Comparison of ENCODE assay signal across 8 mouse cellular contexts in genomic region chr11:60210305-60210724, GRCm38 (mm10). TPM values are rescaled to one million over a fixed set of nuclear protein-coding genes. Genes with fewer than 3 reads are reported as not detected.
A peak's percentile ranks its signal among the peaks of the same experiment; 100 is the strongest.
DNase-seq lines count a peak whose midpoint lies in the region; ATAC-seq lines count a peak whose summit lies in the region.

No protein-coding gene starts in this region.

- H3K27me3 ChIP-seq in embryonic facial prominence, embryonic 14.5 days (replicated peaks; ENCODE audit: control insufficient read depth, insufficient read depth, low read length) = no peaks in the 10 kb centered on the region
- H3K27me3 ChIP-seq in limb, embryonic 13.5 days = no peaks in the 10 kb centered on the region
- H3K27me3 ChIP-seq in midbrain, embryonic 15.5 days (replicated peaks) = no peaks in the 10 kb centered on the region

- H3K4me1 ChIP-seq in embryonic facial prominence, embryonic 14.5 days (ENCODE audit: control insufficient read depth, insufficient read depth, low read length) = peaks cover 41% of the 10 kb centered on the region
- peaks cover 79% of the 10 kb centered on the region for H3K4me1 ChIP-seq in limb, embryonic 13.5 days
- H3K4me1 ChIP-seq in midbrain, embryonic 15.5 days = peaks cover 65% of the 10 kb centered on the region

- peak overlapping the region; percentile 60 for H3K9ac ChIP-seq in embryonic facial prominence, embryonic 14.5 days (ENCODE audit: low read depth, low read length)
- H3K9ac ChIP-seq in limb, embryonic 13.5 days = peak overlapping the region; percentile 66
- peak overlapping the region; percentile 40 for H3K9ac ChIP-seq in midbrain, embryonic 15.5 days

- H3K4me3 ChIP-seq in embryonic facial prominence, embryonic 14.5 days (ENCODE audit: low read depth, low read length) = peak overlapping the region; percentile 47
- peak overlapping the region; percentile 44 for H3K4me3 ChIP-seq in limb, embryonic 13.5 days
- H3K4me3 ChIP-seq in midbrain, embryonic 15.5 days = peak overlapping the region; percentile 45

- H3K4me2 ChIP-seq in embryonic facial prominence, embryonic 14.5 days (ENCODE audit: low read depth, low read length) = peak overlapping the region; percentile 83
- H3K4me2 ChIP-seq in limb, embryonic 13.5 days (replicated peaks) = peak overlapping the region; percentile 84
- H3K4me2 ChIP-seq in midbrain, embryonic 15.5 days = peak overlapping the region; percentile 61

- peaks cover 19% of the 10 kb centered on the region for H3K36me3 ChIP-seq in embryonic facial prominence, embryonic 14.5 days (ENCODE audit: control insufficient read depth, insufficient read depth, low read length)
- peaks cover 24% of the 10 kb centered on the region for H3K36me3 ChIP-seq in limb, embryonic 13.5 days
- no peaks in the 10 kb centered on the region for H3K36me3 ChIP-seq in midbrain, embryonic 15.5 days (replicated peaks)

- H3K9me3 ChIP-seq in embryonic facial prominence, embryonic 14.5 days (ENCODE audit: control insufficient read depth, low read length) = no peaks in the 10 kb centered on the region
- no peaks in the 10 kb centered on the region for H3K9me3 ChIP-seq in limb, embryonic 13.5 days
- no peaks in the 10 kb centered on the region for H3K9me3 ChIP-seq in midbrain, embryonic 15.5 days

- WGBS in embryonic facial prominence, embryonic 14.5 days = 0% methylated on average over 38 of the region's 47 CpGs
- 2% methylated on average over 47 of the region's 47 CpGs for WGBS in limb, embryonic 13.5 days
- under 1% methylated on average over 47 of the region's 47 CpGs for WGBS in midbrain, embryonic 15.5 days

- no peak for ATAC-seq in cerebellum, adult (ENCODE audit: insufficient number of reproducible peaks, low FRiP score, low TSS enrichment)
- peak; percentile 91 for ATAC-seq in embryonic facial prominence, embryonic 14.5 days (ENCODE audit: low read depth)
- peak; percentile 91 for ATAC-seq in limb, embryonic 13.5 days (ENCODE audit: low FRiP score, low read depth)
- ATAC-seq in midbrain, embryonic 15.5 days (replicated peaks) = peak; percentile 77

- DNase-seq in cerebellum, adult 11 months = peak; percentile 76
- peak; percentile 97 for DNase-seq in embryonic facial prominence, embryonic 14.5 days (ENCODE audit: low spot score)
- DNase-seq in heart, adult 8-10 months (ENCODE audit: low spot score) = peak; percentile 88
- DNase-seq in kidney, adult 8-10 months = peak; percentile 96
- DNase-seq in spleen, adult 18-20 months = peak; percentile 91 to 95

- H3K27ac ChIP-seq in embryonic facial prominence, embryonic 14.5 days (replicated peaks; ENCODE audit: low read depth, low read length) = peak overlapping the region; percentile 83
- peak overlapping the region; percentile 87 for H3K27ac ChIP-seq in limb, embryonic 13.5 days
- peak overlapping the region; percentile 77 for H3K27ac ChIP-seq in midbrain, embryonic 15.5 days

RNA-seq across cellular contexts. Expression of gene Srebf1, which starts 12.1 kb away (rescaled TPM):
- 58.3 and 67.6 TPM in 2 replicates for polyA plus RNA-seq in embryonic facial prominence, embryonic 14.5 days (2014; fragmentation: Nextera tagmentation; extraction: Ambion mirVana)
- 10 to 100 TPM; 31.0 to 42.3 (median 36.5) TPM for total RNA-seq in heart, adult 8-10 months (2022)
- polyA plus RNA-seq in limb, embryonic 13.5 days (2015; fragmentation: Nextera tagmentation; extraction: Ambion mirVana) = 64.5 and 65.7 TPM in 2 replicates
- polyA plus RNA-seq in midbrain, embryonic 15.5 days (2015; fragmentation: Nextera tagmentation; extraction: Ambion mirVana) = 37.0 and 38.3 TPM in 2 replicates
